Mouse (Mus musculus) stomach, postnatal 0 days (tissue): ENCODE measurements around the gene Prkacb.

Experiments used
- CTCF ChIP-seq: IDR thresholded peaks from 2 replicates; pipeline ENCODE4 v1.5.1; 2016; ENCODE audit warnings: antibody characterized with exemption, low read depth, mild to moderate bottlenecking, moderate library complexity
- EP300 ChIP-seq: optimal IDR thresholded peaks from 2 replicates; pipeline ENCODE3; 2016; ENCODE audit warnings: antibody characterized with exemption

DNA sequence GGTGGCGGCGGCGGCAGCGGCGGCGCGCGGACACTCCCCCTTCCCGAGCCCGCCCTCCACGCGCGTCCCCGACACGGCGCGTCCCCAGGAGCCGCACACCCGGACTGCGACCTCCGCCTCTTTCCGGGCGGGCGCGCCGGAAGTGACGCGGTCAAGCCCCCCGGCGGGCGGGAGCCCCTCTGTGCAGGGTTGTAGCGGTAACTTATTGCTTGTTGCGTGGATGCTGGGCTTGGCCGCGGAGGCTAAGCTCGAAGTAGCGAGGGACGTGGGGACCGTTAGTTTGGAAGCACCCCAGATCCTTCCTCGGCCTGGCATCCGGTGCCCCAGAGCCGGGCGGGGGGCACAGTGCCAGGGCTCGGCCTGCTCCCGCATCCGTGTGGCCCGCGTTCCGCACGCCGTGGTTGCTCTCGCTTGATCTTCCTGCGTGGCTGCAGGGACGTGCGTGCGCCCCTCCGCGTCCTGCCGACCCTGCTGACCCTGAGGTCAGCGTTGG lies at the start of gene Prkacb:
- TF ChIP-seq CTCF (no peak), EP300 (no peak)
